Mouse (Mus musculus) urinary bladder, postnatal 25 days (tissue): ENCODE measurements at regions not wholly inside any gene's neighbourhood (a gene's known extent, or its start where the extent isn't known, plus 50 kb on each side); places are given as distances from the start of the nearest gene placed in this dataset.
"Not testable (repeated sequence)": the region's sequence is repeated elsewhere in the genome, so short reads cannot be mapped to it uniquely, and the experiment has no call there.

Experiments used
- DNase-seq: peaks from one replicate; pipeline ENCODE4 v3.0.0; 2022; ENCODE audit warnings: low spot score

GRCm38 (mm10) chr3:147824451-147824850 is 972.3 kb downstream of the Ttll7 start:
- DNase-seq, result no peak

DNA sequence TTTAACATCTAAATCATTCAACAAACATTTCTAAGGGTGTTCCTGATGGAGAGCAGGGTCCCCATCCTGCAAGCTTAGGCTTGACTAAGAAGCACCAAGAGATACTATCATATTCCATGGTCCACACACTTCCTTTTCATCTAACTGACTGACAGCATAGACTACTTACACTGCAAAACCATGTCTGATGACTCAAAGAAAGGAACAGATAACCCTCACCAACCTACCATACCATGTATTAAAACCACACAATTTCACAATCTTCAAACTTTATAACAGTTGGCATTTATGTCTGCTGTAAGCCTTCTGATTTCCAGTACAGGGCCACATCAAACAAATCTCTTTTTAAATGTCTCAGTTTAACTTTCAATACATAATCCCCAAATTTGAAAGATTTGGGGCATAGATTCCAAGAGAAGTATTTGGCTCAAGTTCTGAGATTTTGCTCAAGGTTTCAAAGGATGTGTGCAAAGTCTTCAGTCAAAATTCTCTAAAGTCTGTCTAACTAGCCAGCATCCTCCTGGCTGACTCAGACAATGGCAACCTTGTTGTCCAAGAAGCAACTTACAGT is 962.0 kb downstream of the Ttll7 start:
- no peak for DNase-seq

DNA sequence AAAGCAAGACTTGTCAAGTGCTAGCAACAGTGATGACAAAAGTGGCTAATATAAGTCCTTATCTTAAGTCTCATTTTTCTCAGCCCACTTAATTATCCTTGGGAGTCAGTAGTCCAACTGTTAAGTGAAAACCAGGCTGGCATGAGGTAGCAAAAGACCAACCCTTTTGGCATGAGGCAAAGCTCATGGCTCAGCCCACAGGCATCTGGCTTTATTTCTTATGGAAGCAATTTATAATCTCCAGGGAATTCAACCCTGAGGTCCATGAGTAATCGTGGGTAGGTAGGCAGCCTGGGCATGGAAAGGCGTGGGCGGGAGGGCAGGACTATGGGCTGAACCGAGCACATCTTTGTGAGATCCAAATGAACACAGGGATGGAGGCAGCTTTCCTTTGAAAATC is 950.4 kb downstream of the Ttll7 start:
- DNase-seq, result no peak

GRCm38 (mm10) chr3:147796524-147796923 is 944.4 kb downstream of the Ttll7 start:
- DNase-seq, result no peak

- DNase-seq, result no peak
Observed at GRCm38 (mm10) chr3:147795116-147795515, 942.9 kb downstream of the Ttll7 start.

DNA sequence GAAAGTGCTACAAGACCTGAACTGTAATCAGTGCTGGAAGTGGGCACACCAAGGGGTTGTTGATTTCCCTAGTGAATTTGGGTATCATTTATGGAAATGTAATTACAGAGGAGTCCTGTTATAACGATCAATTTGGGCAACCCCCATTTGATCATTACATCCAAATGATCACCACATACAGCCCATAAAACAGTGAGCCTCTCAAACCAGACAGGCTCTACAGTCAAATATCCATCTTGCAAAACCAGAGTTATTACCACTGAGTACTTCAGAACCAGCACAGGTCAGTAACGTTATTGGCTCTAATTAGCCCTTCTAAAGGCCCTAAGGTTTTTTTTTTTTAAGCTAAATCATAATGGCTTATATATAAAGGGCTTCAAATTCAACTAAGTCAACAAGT is 934.4 kb downstream of the Ttll7 start:
- DNase-seq, result no peak

DNA sequence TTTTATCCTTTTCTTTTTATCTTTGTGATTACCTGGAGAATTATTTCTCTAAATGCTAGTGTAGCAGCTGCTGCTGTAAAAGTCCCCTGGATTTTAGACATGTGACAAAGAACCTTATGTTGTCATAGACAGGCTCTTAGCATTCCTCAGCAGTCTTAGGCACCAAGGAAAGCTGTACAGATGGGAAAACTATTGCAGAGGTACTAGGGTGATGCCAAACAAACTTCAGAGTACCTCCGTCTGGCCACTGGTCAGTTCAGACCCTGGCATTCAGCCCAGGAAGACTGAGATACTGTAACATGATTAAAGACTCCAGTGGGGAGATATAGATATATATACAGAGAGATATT is 898.6 kb downstream of the Ttll7 start:
- DNase-seq, result no peak

DNA sequence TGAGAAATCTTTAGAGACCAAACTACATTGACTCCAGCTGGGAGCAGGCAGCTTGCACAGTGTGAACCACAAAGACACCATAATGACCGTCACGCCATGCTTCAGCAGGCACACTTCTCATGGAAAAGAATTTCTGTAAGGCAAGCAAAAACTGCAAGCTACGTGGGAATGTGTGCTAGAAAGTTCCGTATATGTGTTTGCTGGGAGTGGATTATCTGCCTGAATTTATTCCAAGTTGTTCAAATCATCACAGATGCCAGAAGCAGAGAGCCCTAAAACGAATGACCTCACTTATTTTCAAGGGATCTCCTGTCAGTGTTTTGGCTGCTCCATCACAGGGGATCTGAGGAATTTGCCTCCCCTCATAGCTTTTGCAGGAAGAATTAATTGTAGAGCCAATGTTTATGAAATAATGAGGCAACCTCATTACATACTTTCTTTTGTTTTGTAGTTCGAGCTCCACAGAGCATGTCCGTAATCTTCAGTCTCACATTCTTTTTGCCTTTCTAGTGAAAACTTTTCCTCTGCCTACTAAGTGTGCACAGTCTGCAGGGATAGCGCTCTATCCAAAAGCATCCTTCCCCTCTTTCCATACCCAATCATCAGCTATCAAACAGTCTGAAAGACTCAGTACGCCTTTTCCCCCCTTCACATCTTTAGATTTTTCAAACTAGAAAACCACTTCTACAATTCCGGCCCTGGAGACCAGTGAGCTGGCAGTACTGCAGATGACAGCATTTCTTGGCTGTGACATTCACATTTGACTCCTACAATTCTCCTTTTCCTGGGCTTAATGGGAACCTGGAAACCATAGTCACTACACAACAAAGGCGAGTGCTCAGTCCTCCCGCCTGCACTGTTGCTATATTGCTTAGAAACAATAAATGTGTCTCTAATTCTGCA is 898.0 kb downstream of the Ttll7 start:
- DNase-seq, result no peak

DNA sequence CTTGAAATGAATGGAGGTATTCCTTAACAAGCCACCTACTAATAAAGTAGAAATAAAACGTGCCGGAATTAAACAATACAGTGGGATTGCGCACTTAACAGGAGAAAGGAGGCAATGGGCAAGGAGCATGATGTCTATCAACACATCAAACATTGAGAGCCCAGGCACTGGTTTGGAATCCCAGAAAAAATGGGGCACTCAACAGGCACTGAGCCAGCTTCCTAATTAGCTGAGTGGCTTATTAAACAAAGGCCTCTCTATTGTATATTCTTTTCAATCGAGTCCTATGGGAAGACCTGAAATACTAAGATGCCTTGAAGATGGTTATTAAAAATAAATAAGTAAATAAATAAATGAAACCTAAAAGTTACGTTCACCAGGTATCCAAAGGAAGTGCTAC is 897.3 kb downstream of the Ttll7 start:
- no peak for DNase-seq

GRCm38 (mm10) chr3:147736673-147737439 is 884.7 kb downstream of the Ttll7 start:
- DNase-seq, result no peak

DNA sequence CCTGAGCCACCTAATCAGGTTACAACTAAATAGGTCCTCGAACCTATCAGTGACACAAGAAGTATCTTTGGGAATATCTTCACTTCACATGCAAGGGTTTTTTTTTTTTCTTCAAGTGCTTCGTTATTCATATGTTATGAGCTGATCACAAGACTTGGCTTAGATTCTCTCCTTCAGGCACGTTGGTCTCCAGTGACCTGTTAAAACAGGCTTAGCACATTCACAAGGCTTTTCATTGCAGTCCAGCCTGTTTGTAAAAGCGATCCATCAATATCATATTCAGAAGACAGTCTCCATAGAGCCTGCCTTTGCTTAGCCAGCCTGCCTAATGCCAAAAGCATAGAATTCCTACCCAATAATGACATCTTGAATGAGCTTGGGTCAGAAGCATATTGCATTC is 864.2 kb downstream of the Ttll7 start:
- DNase-seq, result no peak

GRCm38 (mm10) chr3:147707401-147707801 is 855.2 kb downstream of the Ttll7 start:
- no peak for DNase-seq

- DNase-seq, result no peak
Observed at GRCm38 (mm10) chr3:147683730-147684129, 831.6 kb downstream of the Ttll7 start.

DNA sequence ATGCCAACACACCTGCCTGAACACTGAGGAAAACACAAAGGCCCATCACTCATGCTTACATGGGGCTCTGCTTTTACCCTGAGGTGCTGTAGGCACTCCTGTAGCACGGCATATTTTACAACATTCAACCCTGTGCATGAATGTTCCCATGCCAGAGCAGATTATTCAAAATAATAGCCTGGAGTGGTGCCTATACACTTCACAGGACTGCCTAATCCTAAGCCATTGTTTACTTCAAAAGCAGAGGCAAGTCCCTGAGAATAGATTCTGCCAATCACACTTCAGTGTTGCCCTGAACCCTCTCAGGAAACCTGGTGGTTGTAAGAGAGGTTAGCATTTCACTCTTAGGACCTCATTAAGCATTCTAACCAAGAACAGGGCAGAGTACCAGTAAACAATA is 828.1 kb downstream of the Ttll7 start:
- no peak for DNase-seq

DNA sequence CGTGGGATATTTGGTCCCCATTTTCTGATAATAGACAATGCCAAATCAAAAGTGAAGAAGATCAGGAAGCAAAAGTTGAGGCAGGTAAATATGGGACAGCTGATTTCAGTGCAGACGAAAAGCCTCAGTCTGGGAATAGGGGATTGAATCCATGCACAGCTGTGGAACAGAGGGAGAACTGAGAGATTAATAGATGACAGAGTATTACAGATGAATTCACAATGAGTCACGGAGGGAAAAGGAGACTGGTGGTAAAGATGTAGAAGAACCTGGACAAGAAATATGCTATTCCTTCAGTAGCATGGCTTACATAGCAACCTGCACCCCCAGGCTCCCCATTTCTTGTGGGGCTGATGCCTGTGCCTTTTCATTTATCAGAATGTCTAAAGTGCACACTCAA is 810.4 kb downstream of the Ttll7 start:
- DNase-seq, result no peak

- DNase-seq, result no peak
Observed at GRCm38 (mm10) chr3:147652849-147653248, 800.7 kb downstream of the Ttll7 start.

- not testable (repeated sequence) for DNase-seq
Observed at GRCm38 (mm10) chr3:147635486-147635885, 783.3 kb downstream of the Ttll7 start.

DNA sequence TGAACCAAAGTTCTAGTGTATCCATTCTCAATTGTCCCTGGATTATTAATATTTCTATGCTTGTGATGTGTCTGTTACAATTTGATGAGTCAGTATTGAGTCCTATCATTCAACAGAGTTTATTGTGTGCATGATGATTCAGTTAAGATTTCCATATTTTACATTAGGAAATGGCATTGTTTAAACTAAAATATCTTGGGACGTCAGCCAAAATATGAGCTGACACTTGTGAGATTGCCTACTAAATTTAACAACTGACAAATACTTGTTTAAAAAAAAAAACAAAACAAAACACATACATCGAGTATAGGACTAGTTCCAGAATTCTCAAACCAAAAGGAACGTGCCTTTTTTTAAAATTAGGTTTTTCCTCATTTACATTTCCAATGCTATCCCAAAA is 779.0 kb downstream of the Ttll7 start:
- DNase-seq, result no peak

DNA sequence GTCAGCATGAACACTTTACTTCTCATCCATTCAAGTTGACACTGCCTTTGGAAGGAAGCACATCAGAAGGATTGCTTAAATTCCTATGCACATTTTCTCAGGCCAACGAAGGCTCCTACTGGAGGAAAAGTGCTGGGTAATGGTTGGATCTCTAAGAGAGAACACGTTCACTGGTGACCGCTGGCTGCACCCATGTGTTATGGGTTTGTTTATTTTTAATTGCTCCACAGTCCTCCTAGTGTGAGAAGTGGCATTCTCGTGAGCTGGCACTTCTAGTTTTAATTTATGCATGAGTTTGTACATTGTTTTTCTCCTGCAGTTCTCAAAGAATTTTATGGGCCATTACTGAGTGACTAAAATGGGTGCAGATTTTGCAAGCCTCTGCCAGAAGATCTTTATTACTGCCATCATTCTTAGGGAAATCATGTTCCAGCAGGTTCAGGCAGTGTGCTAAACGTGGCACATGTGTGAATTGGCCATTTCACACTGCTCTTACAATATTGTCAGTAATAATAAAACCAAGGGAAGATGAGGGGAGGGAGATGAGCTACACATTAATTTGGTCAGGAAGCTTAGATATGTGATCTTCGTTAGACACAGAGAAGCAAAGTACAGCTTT is 731.6 kb downstream of the Ttll7 start:
- no peak for DNase-seq

GRCm38 (mm10) chr3:147571850-147572249 is 719.7 kb downstream of the Ttll7 start:
- no peak for DNase-seq

GRCm38 (mm10) chr3:147545329-147546006 is 693.3 kb downstream of the Ttll7 start:
- no peak for DNase-seq

DNA sequence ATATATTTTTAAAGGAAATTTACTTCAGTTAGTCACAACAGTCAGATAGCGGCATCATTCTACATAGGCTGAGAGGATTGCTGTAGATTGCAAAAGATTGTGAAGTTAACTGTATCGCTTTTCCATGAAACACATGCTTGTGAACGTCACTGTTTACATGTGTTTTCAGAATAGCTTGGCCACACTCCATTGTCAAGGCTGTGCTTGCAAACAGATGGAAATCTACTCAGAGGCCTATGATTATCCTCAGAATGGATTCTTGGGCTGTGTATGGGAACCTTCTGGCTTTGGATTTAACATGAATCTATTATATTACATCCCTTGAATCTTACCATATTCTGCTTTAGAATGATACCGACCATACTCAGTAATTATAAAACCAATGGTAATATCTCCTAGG is 690.1 kb downstream of the Ttll7 start:
- no peak for DNase-seq
